Comparison of ENCODE assay signal across 15 mouse cellular contexts in genomic region chr15:62161061-62161460, GRCm38 (mm10).
DNase-seq lines count a peak whose midpoint lies in the region; ATAC-seq and TF ChIP-seq lines count a peak whose summit lies in the region.
"Had no signal": no experiment of that assay in that cellular context is flagged by ENCODE, and none has a peak within 500 bp of the region (broad histone marks: within the 10 kb centered on the region; RNA-seq: fewer than 3 reads in every experiment).

No protein-coding gene starts in this region.

- WGBS in intestine, postnatal 0 days, result 91% methylated on average over 8 of the region's 8 CpGs
- 86% methylated on average over 8 of the region's 8 CpGs for WGBS in forebrain, embryonic 16.5 days

- no peak for ATAC-seq in intestine, postnatal 0 days
- ATAC-seq in forebrain, embryonic 16.5 days, result no peak
- ATAC-seq: inflammation-experienced regulatory T-cells, adult 6 months had no signal

- intact Hi-C loops in gastrocnemius, postnatal 14 days (cut with DNase I; ENCODE audit: low total_unique reads), result no loop called here

- no peak for TF ChIP-seq RAD21 in MEL (IDR thresholded peaks at IDR 0.05; ENCODE audit: low read depth, low read length)

- no peak for TF ChIP-seq CTCF in MEL (IDR thresholded peaks at IDR 0.05 in 2 of 3, conservative IDR thresholded peaks at IDR 0.05 in 1 of 3; ENCODE audit: control insufficient read depth in 1 of 3, insufficient read depth in 1 of 3, low read depth in 2 of 3, low read length in 3 of 3, poor library complexity in 1 of 3, severe bottlenecking in 1 of 3)
- no peak for TF ChIP-seq CTCF in intestine, postnatal 0 days (IDR thresholded peaks at IDR 0.05; ENCODE audit: low read depth)

- H3K4me3 ChIP-seq in MEL (ENCODE audit: control insufficient read depth in 1 of 2, insufficient read depth in 1 of 2, low read depth in 2 of 2, low read length in 2 of 2), result no peak overlapping the region
- H3K4me3 ChIP-seq in intestine, postnatal 0 days (ENCODE audit: low read depth, low read length), result no peak overlapping the region
- no peak overlapping the region for H3K4me3 ChIP-seq in forebrain, embryonic 16.5 days (replicated peaks; ENCODE audit: low read length)
- H3K4me3 ChIP-seq: limb, embryonic 10.5 days; lung, embryonic 15.5 days; neural tube, embryonic 15.5 days had no signal

- DNase-seq in gastrocnemius, postnatal 14 days, result peak; percentile 19
- no peak for DNase-seq in gastrocnemius, postnatal 25 days
- no peak for DNase-seq in MEL (ENCODE audit: low read depth, low spot score)
- DNase-seq in cerebellum, adult 9-10 months, result peak; percentile 64
- peak; percentile 57 to 75 for DNase-seq in kidney, postnatal 25 days
- DNase-seq in right cerebral cortex, postnatal 14 days, result no peak
- DNase-seq: adrenal gland, adult 8-10 months; retina, postnatal 1 day; thymus, postnatal 36 days had no signal

- H3K27me3 ChIP-seq in MEL (ENCODE audit: control insufficient read depth in 1 of 2, insufficient read depth in 2 of 2, low read length in 2 of 2), result no peaks in the 10 kb centered on the region
- H3K27me3 ChIP-seq in intestine, postnatal 0 days (replicated peaks; ENCODE audit: control insufficient read depth, insufficient read depth, low read length), result no peaks in the 10 kb centered on the region
- H3K27me3 ChIP-seq in forebrain, embryonic 16.5 days (replicated peaks; ENCODE audit: control insufficient read depth, insufficient read depth, low read length), result no peaks in the 10 kb centered on the region
- H3K27me3 ChIP-seq: lung, embryonic 15.5 days; neural tube, embryonic 15.5 days had no signal

- H3K4me2 ChIP-seq in intestine, postnatal 0 days (replicated peaks; ENCODE audit: low read depth), result no peak overlapping the region
- H3K4me2 ChIP-seq in forebrain, embryonic 16.5 days (ENCODE audit: low read length), result no peak overlapping the region
- H3K4me2 ChIP-seq: lung, embryonic 15.5 days; neural tube, embryonic 15.5 days had no signal

- peaks cover 62 to 76% of the 10 kb centered on the region in 2 experiments for H3K4me1 ChIP-seq in MEL (ENCODE audit: control insufficient read depth in 1 of 2, insufficient read depth in 2 of 2, low read length in 2 of 2)
- no peaks in the 10 kb centered on the region for H3K4me1 ChIP-seq in intestine, postnatal 0 days (replicated peaks; ENCODE audit: control insufficient read depth, insufficient read depth, low read length)
- no peaks in the 10 kb centered on the region for H3K4me1 ChIP-seq in forebrain, embryonic 16.5 days (replicated peaks; ENCODE audit: control insufficient read depth, insufficient read depth, low read length)
- H3K4me1 ChIP-seq: limb, embryonic 10.5 days; lung, embryonic 15.5 days; neural tube, embryonic 15.5 days had no signal

- TF ChIP-seq POLR2A in MEL (IDR thresholded peaks at IDR 0.05; ENCODE audit: control insufficient read depth in 1 of 2, insufficient read depth in 1 of 2, low read depth in 1 of 2, low read length in 2 of 2, poor library complexity in 1 of 2), result no peak

- H3K36me3 ChIP-seq in MEL (ENCODE audit: control insufficient read depth in 1 of 2, insufficient read depth in 2 of 2, low read length in 2 of 2), result peaks cover 27 to 94% of the 10 kb centered on the region in 2 experiments
- H3K36me3 ChIP-seq in intestine, postnatal 0 days (ENCODE audit: control insufficient read depth, insufficient read depth), result no peaks in the 10 kb centered on the region
- no peaks in the 10 kb centered on the region for H3K36me3 ChIP-seq in forebrain, embryonic 16.5 days (ENCODE audit: control insufficient read depth, insufficient read depth)
- H3K36me3 ChIP-seq: limb, embryonic 10.5 days; lung, embryonic 15.5 days; neural tube, embryonic 15.5 days had no signal

- no peaks in the 10 kb centered on the region for H3K9me3 ChIP-seq in MEL (replicated peaks; ENCODE audit: insufficient read depth, low read length)
- H3K9me3 ChIP-seq in intestine, postnatal 0 days (ENCODE audit: control insufficient read depth), result no peaks in the 10 kb centered on the region
- H3K9me3 ChIP-seq in forebrain, embryonic 16.5 days (ENCODE audit: control insufficient read depth, low read length), result no peaks in the 10 kb centered on the region
- H3K9me3 ChIP-seq: limb, embryonic 10.5 days; lung, embryonic 15.5 days; neural tube, embryonic 15.5 days had no signal

- H3K79me2 ChIP-seq in MEL (ENCODE audit: control insufficient read depth, insufficient read depth, low read length, poor library complexity), result peaks cover 58% of the 10 kb centered on the region

- TF ChIP-seq EP300 in MEL (IDR thresholded peaks at IDR 0.05; ENCODE audit: low read depth in 1 of 2, low read length in 2 of 2), result no peak

- H3K9ac ChIP-seq in MEL (ENCODE audit: control insufficient read depth, low read depth, low read length, poor library complexity, severe bottlenecking), result peak overlapping the region; percentile 16; the same call in 1 of the 2 replicates
- H3K9ac ChIP-seq in intestine, postnatal 0 days (ENCODE audit: low read depth, low read length), result no peak overlapping the region
- H3K9ac ChIP-seq in forebrain, embryonic 16.5 days (replicated peaks; ENCODE audit: low read depth, low read length), result no peak overlapping the region
- H3K9ac ChIP-seq: lung, embryonic 15.5 days; neural tube, embryonic 15.5 days had no signal

- H3K27ac ChIP-seq in MEL (ENCODE audit: control insufficient read depth, low read depth, low read length), result peak overlapping the region; percentile 96
- H3K27ac ChIP-seq in intestine, postnatal 0 days (ENCODE audit: low read depth, low read length), result no peak overlapping the region
- H3K27ac ChIP-seq in forebrain, embryonic 16.5 days (ENCODE audit: low read length), result no peak overlapping the region
- H3K27ac ChIP-seq: limb, embryonic 10.5 days; lung, embryonic 15.5 days; neural tube, embryonic 15.5 days had no signal

TF ChIP-seq in MEL, 35 proteins besides CTCF, POLR2A, EP300 and RAD21:
- TF ChIP-seq MXI1 (IDR thresholded peaks at IDR 0.05; ENCODE audit: low read depth, low read length), result no peak
- no peak for TF ChIP-seq MYB (IDR thresholded peaks at IDR 0.05; ENCODE audit: low read depth, low read length)
- no peak for TF ChIP-seq MAFK (IDR thresholded peaks at IDR 0.05; ENCODE audit: borderline replicate concordance, low read depth, low read length)
- TF ChIP-seq MAX (IDR thresholded peaks at IDR 0.05; ENCODE audit: low read length), result no peak
- no peak for TF ChIP-seq USF1 (IDR thresholded peaks at IDR 0.05; ENCODE audit: low read depth, low read length)
- TF ChIP-seq CHD2 (IDR thresholded peaks at IDR 0.05; ENCODE audit: low read length), result no peak
- TF ChIP-seq TCF12 (IDR thresholded peaks at IDR 0.05; ENCODE audit: low read depth, low read length), result no peak
- no peak for TF ChIP-seq TAL1 (IDR thresholded peaks at IDR 0.05; ENCODE audit: low read length)
- no peak for TF ChIP-seq JUND (IDR thresholded peaks at IDR 0.05; ENCODE audit: low read depth, low read length)
- no peak for TF ChIP-seq KAT2A (conservative IDR thresholded peaks at IDR 0.05; ENCODE audit: low read depth, low read length)
- no peak for TF ChIP-seq POLR2AphosphoS5 (IDR thresholded peaks at IDR 0.05; ENCODE audit: borderline replicate concordance, low read depth, low read length)
- no peak for TF ChIP-seq MAZ (IDR thresholded peaks at IDR 0.05; ENCODE audit: low read depth, low read length)
- no peak for TF ChIP-seq E2F4 (IDR thresholded peaks at IDR 0.05; ENCODE audit: borderline replicate concordance, low read depth, low read length)
- no peak for TF ChIP-seq POLR2AphosphoS2 (IDR thresholded peaks at IDR 0.05; ENCODE audit: low read length)

Comparison
In these comparisons a context has a peak if more than half of its experiments do, and no peak if none do; other contexts are left out.
1. DNase-seq: peak in gastrocnemius, postnatal 14 days (single experiment), cerebellum, adult 9-10 months (single experiment) and kidney, postnatal 25 days (2 of 2); none in gastrocnemius, postnatal 25 days (single experiment), MEL (single experiment) and right cerebral cortex, postnatal 14 days (single experiment).